Mouse (Mus musculus) kidney, adult 18-20 months (tissue): ENCODE measurements around the gene Hid1.

Experiments used
- DNase-seq: peaks from one replicate; pipeline ENCODE4 v3.0.0; 2021

The Hid1 gene

DNA sequence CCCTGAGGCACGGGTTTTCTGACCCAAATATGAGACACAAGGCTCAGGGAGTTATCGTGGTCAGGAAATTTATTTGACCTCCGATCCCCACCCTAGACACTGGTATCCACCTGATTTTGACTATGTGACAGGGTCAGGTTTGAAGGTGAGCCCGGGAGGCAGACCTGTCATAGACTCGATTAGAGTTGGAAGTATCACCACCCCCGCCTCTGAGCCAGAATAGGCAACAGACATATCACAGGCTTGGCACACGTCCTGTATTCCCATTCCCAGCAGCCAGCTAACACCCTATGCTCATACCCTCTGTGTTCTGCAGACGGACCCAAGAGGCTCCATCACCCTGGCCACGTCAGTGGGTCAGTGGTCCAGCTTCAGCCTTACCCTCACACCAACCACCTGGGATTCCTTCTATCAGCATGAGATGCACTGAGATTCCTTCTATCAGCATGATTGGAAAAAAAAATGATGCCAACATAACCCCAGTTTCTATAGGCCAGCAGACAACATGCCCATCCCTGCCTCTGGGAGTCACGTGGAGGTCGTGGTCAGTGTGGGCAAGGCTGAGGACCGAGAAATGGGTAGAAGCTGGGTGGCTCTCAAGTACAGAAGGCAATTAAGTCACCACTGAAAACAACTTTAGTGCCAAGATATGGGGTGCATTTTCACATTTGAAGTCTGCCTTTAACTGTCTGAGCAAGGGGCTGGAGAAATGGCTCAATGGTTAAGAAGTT is 7.3 kb upstream of the Hid1 start:
- no peak for DNase-seq

DNA sequence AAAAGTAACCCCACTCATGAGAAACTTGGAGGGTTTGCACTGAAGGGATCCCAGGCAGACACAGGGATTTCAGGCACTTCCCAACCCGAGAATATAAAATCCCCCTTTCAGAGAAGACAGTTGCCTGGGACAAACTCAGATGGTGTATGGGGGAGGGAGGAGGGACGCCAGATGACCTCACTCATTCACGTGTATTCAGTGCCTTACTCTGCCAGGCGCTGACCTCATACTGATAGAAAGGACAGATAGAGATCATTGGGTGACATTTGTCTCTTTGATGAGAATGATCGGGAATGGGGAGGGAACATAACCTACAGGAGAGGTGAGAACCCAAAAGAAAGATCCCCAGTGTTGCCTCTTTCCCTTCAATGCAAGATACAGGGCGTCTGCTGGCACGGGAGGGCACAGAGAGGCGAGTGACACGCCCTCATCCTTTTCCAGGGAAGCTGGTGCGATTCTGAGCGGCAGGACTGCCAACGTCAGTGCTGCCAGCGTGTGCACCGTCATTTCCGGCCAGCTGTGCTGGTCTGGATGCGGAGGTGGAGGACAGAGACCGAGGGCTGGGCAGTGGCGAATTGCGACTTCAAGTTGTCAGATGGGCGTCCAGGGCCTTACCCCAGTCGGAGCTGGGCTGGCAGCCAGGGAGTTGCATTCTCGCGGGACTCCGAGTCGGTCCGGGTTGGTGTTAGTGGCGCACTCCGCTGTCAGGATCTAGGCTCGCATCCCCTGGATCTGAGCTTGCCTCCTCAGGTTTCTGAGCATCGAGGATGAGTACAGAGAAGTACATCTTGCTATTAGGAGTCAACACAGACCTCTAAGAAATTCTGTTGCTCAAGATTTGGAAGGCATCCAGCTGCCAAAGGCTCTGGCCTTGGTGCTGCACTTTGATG is 6.5 kb upstream of the Hid1 start:
- DNase-seq = peak; percentile 68

DNA sequence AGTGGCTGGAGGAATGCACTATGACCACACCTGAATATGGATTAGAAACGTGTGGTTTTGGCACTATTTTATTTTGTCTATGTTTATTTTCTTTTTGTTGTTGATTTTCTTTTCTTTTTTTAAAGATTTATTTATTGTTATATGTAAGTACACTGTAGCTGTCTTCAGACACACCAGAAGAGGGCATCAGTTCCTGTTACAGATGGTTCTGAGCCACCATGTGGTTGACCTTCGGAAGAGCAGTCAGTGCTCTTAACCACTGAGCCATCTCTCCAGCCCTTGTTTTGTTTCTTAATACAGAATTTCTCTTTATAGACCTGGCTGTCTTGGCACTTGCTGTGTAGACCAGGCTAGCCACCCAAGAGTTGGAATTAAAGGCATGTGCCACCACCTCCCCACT is 5.2 kb upstream of the Hid1 start:
- DNase-seq = no peak

DNA sequence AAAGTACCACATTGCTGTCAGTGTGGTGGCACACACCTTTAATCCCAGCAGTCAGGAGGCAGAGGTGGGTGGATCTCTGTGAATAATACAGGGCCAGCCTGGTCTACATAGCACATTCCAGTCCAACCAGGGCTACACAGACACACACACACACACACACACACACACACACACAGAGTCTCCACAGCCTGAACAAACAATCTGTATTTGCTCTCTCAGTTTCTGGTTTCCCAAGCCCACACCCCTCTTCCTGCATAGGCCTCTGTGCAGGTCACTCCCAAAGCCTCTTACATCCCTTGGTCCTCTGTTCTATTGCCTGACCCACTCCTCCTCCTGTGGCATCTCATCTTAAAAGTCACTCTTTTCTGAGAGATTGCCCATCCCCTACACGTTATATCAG is 4.5 kb upstream of the Hid1 start:
- no peak for DNase-seq

DNA sequence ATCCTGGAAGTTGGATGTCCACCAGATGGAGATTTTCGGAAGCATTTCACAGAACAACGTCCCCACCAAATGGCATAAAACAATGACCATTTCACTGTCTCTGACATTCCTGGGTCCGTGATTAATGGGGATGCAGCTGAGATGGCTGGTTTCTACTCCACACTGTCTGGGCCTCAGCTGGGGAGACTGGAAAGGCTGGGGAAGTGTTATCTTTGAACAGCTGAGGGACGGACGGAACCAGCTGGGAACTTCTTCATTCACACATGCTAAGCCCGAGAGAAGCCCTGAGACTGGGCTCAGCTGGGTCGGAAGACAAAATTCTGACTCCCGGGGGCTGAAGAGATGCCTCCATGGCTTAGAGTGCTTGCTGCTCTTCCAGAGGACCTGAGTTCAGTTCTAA is 3.8 kb upstream of the Hid1 start:
- no peak for DNase-seq

DNA sequence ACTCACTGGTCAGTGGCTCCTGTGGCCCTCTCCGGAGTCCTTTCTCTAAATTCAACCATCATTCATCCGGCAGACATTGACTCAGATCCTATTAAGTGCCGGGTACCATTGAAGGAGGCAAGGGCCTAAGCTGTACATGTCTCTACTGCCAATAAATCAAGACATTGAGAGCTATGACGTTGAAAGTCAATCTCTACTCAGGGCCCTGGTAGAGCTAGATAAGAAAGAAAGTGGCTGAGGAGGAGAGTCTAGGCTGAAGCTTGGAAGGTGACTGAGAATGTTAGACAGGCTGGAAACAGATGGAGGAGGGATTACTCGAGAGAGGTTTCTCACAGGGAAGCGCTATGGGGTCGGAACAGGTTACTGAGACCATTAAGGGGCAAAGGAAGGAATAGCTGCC is 2.8 kb upstream of the Hid1 start:
- DNase-seq = no peak

DNA sequence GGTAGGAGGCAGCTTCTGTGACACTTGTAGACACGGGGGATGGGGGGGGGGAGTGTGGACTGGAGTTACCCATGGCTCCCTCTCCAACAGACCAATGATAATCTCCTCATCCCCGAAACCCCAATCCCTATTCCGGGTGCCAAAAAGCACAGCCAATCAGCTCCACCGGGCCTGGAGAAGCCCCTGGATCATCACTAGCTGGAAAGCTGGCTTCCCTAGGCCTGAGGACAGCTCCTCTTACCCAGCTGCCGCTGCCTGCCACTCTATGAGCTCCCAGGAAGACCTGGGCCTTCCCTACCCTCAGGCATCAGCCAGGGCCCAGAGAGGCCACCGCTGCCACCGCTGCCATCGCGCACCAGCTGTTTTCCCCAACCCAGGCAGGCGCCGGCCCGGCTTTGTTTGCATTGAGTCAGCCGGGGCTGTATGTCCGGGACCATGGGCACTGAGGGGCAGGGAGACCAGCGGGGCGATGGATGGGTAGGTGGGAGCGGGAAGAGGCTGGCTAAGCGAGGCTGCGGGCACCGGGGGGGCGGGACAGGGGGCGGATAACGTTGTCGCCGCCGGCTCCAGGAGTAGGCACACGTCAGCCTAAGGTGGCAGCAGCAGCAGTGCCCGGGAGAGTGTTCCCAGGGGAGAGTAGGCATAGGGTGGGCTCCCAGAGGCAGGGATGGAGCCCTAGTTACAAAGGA is 706 bp downstream of the Hid1 start:
- no peak for DNase-seq

DNA sequence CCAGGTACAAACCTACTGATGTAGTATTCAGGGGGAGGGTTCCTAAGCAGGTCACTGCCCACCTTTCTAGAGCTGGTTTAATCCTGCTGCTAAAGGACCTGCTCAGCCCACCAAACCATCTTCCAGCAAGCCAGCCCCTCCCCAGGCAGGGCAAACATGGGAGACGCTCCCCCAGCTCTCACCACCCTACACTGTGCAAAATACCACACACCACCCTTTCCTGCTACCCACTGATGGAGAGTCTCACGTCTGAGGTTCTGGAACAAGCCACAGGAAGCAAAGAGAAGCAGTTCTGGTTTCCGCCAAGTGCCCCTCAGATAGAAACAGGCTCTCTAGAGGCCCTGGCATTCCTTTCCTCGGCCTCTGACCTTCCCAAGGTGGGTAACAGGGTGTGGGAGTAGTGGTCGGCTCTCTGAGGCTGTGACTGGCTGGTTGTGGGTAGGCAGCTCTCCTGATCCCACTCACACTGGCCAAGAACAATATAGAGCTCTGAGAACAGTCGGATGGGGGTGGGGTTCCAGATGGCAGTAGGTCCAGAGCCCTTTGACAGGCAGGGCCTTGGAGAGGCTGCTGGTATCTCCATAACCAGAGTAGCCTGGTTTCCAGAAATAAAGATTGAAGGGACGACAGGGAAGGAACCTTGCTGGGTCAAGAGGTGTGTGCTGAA is 1.4 kb downstream of the Hid1 start:
- DNase-seq = no peak

DNA sequence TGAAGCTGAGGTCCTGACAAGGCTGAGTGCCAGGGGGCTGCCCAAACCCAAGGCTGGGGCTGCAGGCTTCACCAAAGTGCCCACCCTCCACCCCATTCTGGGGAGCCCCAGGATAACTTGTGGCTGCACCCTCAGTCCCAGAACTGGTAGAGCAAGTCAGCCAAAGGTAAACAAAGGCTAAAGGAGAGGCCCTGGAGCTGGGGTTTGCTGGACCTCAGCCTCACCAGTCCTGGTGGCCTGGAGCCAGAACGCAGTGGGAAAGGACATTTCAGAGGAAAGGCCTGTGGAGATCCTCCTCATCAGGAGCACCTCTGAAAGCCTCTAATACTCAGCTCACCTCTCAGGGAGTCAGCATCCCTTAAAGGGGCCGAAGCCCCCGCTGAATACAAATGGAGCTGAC is 3.4 kb downstream of the Hid1 start:
- DNase-seq = no peak

DNA sequence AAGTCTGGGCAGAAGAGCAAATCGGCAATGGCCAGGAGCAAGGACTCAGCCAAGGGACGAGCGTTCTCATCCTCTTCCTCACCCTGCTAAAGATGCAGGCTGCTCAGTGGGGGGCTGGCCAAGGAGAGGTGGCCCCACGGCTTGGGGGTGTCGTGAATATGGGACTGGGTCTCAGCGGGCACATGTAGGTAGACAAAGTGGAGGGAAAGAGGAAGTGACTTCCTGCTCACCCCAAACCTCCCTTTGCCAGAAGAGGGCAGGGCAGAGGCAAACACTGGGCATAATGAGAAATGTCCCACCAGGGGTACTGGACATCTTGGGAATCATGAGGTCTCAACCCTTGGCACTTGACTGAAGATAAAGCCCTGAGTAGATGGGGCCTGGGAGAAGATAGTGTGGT is 7.8 kb downstream of the Hid1 start:
- no peak for DNase-seq

DNA sequence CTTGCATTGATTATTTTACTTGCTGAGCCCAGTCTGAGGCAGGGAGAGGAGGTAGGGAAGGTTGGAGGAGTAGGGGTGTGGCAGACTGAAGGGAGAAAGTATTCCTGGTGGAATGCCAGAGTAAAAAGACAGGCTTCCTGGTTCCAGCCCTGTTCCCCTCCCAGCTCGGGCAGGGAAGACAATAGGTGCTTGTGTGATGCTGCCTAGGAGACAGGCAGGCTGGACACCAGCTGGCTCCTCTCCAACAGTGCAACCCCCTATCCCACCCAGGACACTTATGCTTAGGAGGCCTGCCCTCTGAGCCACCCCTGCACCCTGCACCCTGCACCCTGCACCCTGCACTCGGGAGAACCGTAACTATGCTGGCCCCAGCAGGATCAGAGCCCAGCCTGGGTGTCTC is 8.3 kb downstream of the Hid1 start:
- DNase-seq = no peak

DNA sequence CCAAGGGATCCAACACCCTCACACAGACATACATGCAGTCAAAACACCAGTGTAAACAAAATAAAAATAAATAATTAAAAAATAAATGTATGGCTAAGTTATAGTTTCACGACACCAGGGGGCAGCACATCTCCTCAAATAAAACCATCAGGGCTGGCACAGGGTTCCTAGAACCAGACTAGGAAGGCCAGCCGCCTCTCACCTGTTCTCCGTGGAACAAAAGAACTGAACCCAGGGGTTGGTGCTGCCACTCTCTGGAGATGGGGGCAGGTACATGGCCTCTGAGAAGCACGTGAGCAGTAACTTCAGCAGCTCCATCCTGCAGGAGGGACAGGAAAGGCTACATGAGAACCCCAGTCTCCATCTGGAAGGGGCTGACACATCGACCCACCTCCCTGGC is 9.1 kb downstream of the Hid1 start:
- peak; percentile 81 for DNase-seq

DNA sequence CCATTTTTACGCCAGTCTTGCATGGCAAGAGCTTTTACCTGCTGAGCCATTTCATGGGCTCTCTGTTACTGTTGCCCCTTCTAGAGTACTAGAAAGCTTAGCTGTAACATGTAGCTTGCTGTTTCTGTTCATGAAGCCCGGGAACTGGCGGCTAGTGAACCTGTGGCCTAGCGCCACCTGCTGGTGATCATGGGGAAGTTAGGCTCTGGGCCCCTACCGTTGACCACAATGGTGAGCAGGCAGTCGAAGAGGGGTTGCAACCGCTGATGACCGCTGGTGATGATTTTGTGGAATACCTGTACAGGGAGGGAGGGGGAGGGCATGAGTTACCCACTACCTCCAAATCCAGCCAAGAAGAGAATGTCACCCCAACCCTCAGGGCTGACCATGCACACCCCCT is 13.4 kb downstream of the Hid1 start:
- DNase-seq = peak; percentile 66

DNA sequence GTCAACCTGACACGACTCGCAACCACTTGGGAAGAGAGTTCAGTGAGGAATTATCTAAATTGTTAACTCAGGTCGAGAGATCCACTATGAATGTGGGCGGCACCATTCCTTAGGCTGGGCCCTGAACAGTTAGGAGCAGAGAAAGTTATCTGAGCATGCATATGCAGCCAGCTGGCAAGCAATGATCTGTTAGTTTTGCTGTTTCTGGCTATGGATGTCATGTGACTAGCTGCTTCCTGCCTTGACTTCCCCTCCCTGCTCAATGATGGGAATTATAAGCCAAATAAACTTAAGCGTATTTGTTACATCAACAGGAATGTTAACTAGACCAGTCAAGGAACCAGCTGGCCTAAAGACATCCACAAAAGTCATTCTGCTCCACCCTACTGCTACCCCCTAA is 14.2 kb downstream of the Hid1 start:
- DNase-seq = no peak

DNA sequence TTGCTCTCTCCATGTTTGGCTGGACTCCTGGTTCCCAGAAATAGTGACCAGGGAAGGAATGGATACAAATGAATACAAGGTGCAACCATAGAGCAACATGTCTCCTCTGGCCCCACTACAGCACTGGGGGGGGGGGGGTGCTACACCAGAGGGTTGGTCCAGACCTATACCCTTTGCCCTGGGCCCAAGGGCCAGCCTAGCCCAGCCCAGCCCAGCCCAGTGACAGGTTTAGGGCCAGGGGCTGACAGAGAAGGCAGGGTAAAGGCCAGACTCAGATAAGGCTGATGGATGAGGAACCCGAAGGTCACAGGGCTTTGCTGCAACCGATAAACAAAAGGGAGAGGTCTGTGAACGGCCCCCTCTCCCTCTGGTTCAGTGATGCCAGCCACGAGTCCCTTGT is 17.6 kb downstream of the Hid1 start:
- DNase-seq = no peak

DNA sequence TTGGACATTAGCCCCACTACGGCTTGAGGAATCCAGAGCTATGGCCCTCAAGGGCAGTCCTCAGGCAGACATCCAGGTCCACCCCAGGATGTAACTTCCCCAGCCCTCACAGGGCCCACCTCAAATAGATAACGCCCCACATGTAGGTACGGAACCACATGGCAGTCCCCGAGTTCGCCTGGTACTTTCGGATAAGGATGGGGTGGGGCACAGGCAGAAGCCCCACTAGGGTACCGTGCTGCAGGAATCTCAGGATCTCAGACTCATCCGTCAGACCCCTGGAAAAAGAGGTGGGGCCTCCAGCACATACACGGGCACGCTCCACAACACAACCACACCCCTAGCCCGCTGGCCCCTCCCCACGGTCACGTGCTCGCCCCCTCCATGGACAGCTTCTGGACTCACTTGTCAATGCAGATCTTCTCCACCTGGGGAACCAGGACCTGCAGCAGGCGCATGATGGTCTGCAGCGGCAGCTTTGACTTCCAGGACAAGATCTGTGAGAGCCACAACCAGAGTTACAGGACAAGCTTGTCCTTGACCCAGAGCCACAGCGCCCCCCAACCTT is 18.8 kb downstream of the Hid1 start:
- DNase-seq = no peak

DNA sequence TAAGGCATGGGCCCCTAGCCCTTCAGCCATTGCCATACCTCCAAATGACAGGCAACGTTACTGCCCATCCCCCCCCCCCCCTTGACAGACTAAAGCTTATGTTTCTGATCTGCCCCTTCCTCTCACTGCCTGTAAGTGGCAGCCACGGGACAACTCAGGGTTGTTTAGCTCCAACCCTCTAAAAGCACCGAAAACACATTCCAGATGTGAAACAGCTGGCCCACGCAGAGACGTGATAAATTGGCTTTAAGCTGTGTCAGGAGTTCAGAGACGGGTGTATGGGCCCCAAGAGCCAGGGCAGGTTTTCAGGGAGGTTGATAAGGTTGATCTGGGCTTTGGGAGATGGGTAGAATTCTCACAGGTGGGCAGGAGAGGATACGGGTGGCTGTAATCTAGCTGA is 22.0 kb downstream of the Hid1 start:
- no peak for DNase-seq

DNA sequence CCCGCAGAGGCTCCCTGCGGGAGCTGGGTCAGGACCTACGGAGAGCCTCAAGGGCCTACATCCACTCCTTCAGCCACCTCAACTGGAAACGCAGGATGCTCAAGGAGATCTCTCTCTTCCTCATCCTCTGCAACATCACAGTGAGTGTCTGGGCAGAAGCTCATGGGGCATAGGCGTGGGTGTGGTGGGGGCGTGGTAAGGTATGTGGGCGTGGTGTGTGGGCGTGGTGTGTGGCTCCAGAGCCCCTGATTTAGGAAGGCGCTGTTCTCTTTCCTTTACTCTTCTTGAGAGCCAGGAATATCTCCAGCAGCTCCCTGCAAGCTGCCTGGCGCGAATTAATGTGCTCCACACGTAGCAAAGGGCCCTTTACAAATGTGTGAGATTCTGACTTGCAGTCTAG is 22.6 kb downstream of the Hid1 start:
- DNase-seq = no peak

DNA sequence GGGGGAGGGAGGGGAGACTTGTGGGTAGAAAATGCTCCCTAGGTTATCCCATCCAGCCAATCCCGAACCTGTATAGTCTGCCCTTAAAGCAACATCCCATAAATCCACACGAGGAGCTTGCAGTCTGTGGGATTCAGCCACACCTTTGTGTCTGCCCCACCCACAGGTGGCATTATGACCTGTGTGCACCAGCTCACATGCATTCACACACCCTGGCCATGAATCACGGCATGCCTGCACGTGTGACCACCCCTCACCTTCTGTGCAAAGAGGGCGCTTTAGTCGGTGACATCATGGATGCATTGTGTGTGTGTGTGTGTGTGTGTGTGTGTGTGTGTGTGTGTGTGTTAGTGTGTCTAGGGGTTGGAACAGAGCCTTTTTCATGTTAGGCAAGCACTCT is 25.7 kb downstream of the Hid1 start:
- no peak for DNase-seq

DNA sequence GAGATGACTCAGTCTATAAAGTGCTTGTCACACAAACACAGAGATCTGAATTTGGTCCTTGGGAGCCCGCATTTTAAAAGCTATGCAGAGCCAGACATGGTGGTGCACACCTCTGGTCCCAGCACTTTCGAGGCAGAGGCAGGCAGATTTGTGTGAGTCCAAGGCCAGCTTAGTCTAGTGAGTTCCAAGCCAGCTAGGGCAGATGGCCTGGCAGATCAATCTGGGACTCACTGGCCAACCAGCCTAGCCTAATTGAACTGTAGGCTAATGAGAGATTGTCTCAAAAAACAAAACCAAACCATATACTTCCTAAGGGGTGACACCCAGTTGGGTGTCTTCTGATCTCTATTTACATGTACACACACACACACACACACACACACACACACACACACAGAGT is 26.3 kb downstream of the Hid1 start:
- no peak for DNase-seq

DNA sequence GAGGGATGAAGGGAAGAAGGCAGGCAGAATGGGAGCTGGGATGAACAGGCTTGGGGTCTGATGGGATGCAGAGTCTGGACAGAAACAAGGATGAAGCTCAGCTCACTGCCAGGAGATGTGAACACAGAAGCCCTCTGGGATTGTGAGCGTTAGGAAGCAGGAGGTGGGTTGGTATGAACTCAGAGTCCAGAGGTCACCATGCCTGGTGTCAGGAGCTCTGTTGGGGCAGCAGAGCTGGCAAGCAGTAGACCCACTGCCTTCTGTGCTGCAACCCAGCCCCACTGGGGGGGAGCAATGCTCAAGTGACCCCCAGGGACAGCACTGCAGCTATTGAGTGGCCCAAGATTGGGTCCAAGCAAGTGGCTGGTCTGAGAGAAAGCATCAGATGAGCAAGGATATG is 29.7 kb downstream of the Hid1 start:
- no peak for DNase-seq

DNA sequence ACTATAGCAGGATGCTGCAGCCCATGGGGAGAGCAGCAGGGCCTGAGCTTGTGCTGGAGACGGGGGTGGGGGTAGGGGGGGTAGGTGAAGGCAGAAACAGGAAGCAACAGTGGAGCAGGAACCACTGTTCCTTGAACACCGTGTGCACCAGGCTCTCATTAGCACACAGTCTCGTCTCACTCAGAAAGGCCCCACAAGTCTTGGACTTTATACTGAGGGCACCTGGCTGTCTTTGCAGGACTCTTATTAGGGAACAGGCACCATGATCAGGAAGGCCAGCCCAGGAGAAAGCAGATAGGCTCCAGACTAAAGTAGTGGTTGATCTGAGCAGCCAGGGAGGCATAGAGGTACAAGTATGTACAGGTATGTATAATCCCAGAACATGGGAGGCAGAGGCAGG is 30.2 kb downstream of the Hid1 start:
- DNase-seq = no peak

DNA sequence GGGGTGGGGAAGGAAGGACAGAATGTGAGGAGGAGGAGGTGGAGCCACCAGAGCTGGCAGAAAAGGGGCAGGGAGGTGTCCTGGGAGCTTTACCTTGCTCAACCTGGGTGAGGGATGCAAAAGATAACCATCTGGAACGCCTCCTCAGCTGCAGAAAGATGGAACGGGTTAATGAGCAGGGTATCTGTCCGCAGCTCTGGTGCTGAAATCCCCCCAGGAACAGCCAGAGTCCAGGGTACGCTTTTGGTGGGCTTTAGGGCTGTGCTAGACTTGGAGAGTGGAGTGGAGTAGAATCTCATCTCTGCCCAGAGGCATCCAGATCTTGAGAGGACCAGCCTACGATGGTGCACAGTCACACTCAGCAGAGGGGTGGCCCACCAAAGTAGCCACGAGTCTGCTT is 31.4 kb downstream of the Hid1 start:
- DNase-seq = no peak
